Comparison of ENCODE assay signal across 8 mouse cellular contexts in the genomic region with DNA sequence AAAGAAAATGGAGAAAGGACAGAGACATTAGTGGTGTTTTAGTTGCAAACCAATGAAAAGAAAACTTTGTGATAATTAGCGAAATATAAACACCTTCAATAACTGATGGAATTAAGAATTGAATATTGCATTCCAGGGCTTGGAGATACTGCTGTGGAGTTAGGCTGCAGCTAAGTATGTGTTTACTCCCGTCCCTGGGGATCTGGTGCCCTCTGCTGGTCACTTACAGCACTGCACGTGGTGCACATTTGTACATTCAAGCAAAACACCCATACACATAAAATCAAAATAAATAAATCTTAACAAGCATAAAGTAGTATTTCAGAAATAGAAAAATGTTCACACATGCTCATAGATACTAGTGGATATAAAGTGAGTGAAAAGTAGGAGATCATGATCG.
A peak's percentile ranks its signal among the peaks of the same experiment; 100 is the strongest.
DNase-seq lines count a peak whose midpoint lies in the region; ATAC-seq and TF ChIP-seq lines count a peak whose summit lies in the region.

No protein-coding gene starts in this region.

- H3K36me3 ChIP-seq in heart, adult 2 months (ENCODE audit: control insufficient read depth, insufficient read depth, low read length), result no peaks in the 10 kb centered on the region
- no peaks in the 10 kb centered on the region for H3K36me3 ChIP-seq in heart, embryonic 11.5 days (ENCODE audit: control insufficient read depth, insufficient read depth, low read length)
- no peaks in the 10 kb centered on the region for H3K36me3 ChIP-seq in limb, embryonic 11.5 days (ENCODE audit: control insufficient read depth, insufficient read depth, low read length)

- no peak overlapping the region for H3K4me3 ChIP-seq in heart, adult 2 months
- no peak overlapping the region for H3K4me3 ChIP-seq in heart, embryonic 11.5 days (ENCODE audit: low read depth, low read length)
- no peak overlapping the region for H3K4me3 ChIP-seq in cerebellum, adult 2 months (replicated peaks; ENCODE audit: insufficient read depth, low read depth, low read length)
- H3K4me3 ChIP-seq in limb, embryonic 11.5 days (ENCODE audit: low read depth, low read length), result no peak overlapping the region

- no peak for ATAC-seq in heart, embryonic 11.5 days (replicated peaks; ENCODE audit: insufficient number of reproducible peaks, low FRiP score, low TSS enrichment)
- ATAC-seq in limb, embryonic 11.5 days (ENCODE audit: insufficient number of reproducible peaks, low FRiP score, low TSS enrichment, low read depth), result no peak
- peak; percentile 89 for ATAC-seq in monocyte, adult 5-6 weeks (replicated peaks; ENCODE audit: insufficient number of reproducible peaks, low FRiP score, low TSS enrichment, poor library complexity, severe bottlenecking)

- no peaks in the 10 kb centered on the region for H3K79me2 ChIP-seq in heart, adult 2 months (replicated peaks; ENCODE audit: control insufficient read depth, insufficient read depth, low read length)

- H3K4me1 ChIP-seq in heart, adult 2 months (ENCODE audit: control insufficient read depth, insufficient read depth, low read length), result no peaks in the 10 kb centered on the region
- no peaks in the 10 kb centered on the region for H3K4me1 ChIP-seq in heart, embryonic 11.5 days (ENCODE audit: control insufficient read depth, insufficient read depth, low read length)
- no peaks in the 10 kb centered on the region for H3K4me1 ChIP-seq in cerebellum, adult 2 months (ENCODE audit: control insufficient read depth, insufficient read depth, low read length)
- no peaks in the 10 kb centered on the region for H3K4me1 ChIP-seq in limb, embryonic 11.5 days (ENCODE audit: control insufficient read depth, insufficient read depth, low read length)

- no peak for TF ChIP-seq POLR2A in heart, adult 2 months (IDR thresholded peaks at IDR 0.05; ENCODE audit: insufficient read depth, low read depth, low read length)
- no peak for TF ChIP-seq POLR2A in cerebellum, adult 2 months (IDR thresholded peaks at IDR 0.05; ENCODE audit: borderline replicate concordance, insufficient read depth, low read length)

- TF ChIP-seq EP300 in heart, adult 2 months (IDR thresholded peaks at IDR 0.05; ENCODE audit: insufficient read depth, low read depth, low read length), result peak; percentile 80

- peak; percentile 100; the same call in 1 of the 2 replicates for TF ChIP-seq CTCF in heart, adult 2 months (IDR thresholded peaks at IDR 0.05)
- TF ChIP-seq CTCF in cerebellum, adult 2 months (IDR thresholded peaks at IDR 0.05; ENCODE audit: borderline replicate concordance, insufficient read depth, low read depth, low read length), result peak; percentile 98

- no peaks in the 10 kb centered on the region for H3K9me3 ChIP-seq in heart, embryonic 11.5 days (replicated peaks; ENCODE audit: control insufficient read depth, low read length)
- no peaks in the 10 kb centered on the region for H3K9me3 ChIP-seq in limb, embryonic 11.5 days (ENCODE audit: control insufficient read depth, low read length)

- 14% methylated on average over 4 of the region's 4 CpGs for WGBS in heart, adult 2 months
- WGBS in heart, embryonic 11.5 days (ENCODE audit: insufficient replicate concordance), result 15% methylated on average over 4 of the region's 4 CpGs
- WGBS in cerebellum, adult 2 months, result 22% methylated on average over 4 of the region's 4 CpGs
- 21% methylated on average over 4 of the region's 4 CpGs for WGBS in limb, embryonic 11.5 days

- DNase-seq in heart, adult 2 months, result peak; percentile 54 to 82
- peak; percentile 60 to 78 for DNase-seq in cerebellum, adult 2 months
- peak; percentile 39 to 94 for DNase-seq in frontal cortex, adult 2 months (ENCODE audit: extremely low spot score in 1 of 2, low spot score in 1 of 2)
- peak; percentile 38 to 78 for DNase-seq in kidney, adult 8-10 months
- DNase-seq in limb, embryonic 11.5 days (ENCODE audit: low spot score), result peak; percentile 89
- peak; percentile 39 to 70 for DNase-seq in spleen, postnatal 14 days (ENCODE audit: low spot score in 2 of 2)

- intact Hi-C loops in heart, adult 2 months (cut with DNase I), result loop anchor here (1.0 to 5.0 kb wide), 3 partner anchors 317 to 1220 kb away; no protein-coding TSS in a partner anchor

- no peak overlapping the region for H3K9ac ChIP-seq in heart, adult 2 months (ENCODE audit: low read depth, low read length)
- no peak overlapping the region for H3K9ac ChIP-seq in heart, embryonic 11.5 days (ENCODE audit: low read depth, low read length)
- H3K9ac ChIP-seq in limb, embryonic 11.5 days (ENCODE audit: low read length), result no peak overlapping the region

- no peak overlapping the region for H3K27ac ChIP-seq in heart, adult 2 months
- H3K27ac ChIP-seq in heart, embryonic 11.5 days (ENCODE audit: low read depth, low read length), result no peak overlapping the region
- no peak overlapping the region for H3K27ac ChIP-seq in cerebellum, adult 2 months (ENCODE audit: insufficient read depth, low read length)
- no peak overlapping the region for H3K27ac ChIP-seq in limb, embryonic 11.5 days (replicated peaks; ENCODE audit: low read depth, low read length)

- no peaks in the 10 kb centered on the region for H3K27me3 ChIP-seq in heart, adult 2 months (ENCODE audit: control insufficient read depth, insufficient read depth, low read length)
- H3K27me3 ChIP-seq in heart, embryonic 11.5 days (ENCODE audit: control insufficient read depth, insufficient read depth, low read length), result no peaks in the 10 kb centered on the region
- no peaks in the 10 kb centered on the region for H3K27me3 ChIP-seq in cerebellum, adult 2 months (ENCODE audit: control insufficient read depth, insufficient read depth, low read length)
- H3K27me3 ChIP-seq in limb, embryonic 11.5 days (ENCODE audit: control insufficient read depth, insufficient read depth, low read length), result no peaks in the 10 kb centered on the region

- H3K4me2 ChIP-seq in heart, embryonic 11.5 days, result no peak overlapping the region
- no peak overlapping the region for H3K4me2 ChIP-seq in limb, embryonic 11.5 days (ENCODE audit: low read depth, severe bottlenecking)
